Comparison of ENCODE assay signal across 9 mouse cellular contexts in genomic region chr14:118635493-118636183, GRCm38 (mm10).
DNase-seq lines count a peak whose midpoint lies in the region; ATAC-seq lines count a peak whose summit lies in the region.
"Had no signal": no experiment of that assay in that cellular context is flagged by ENCODE, and none has a peak within 500 bp of the region (broad histone marks: within the 10 kb centered on the region; RNA-seq: fewer than 3 reads in every experiment).

No protein-coding gene starts in this region.

- H3K27ac ChIP-seq in heart, embryonic 15.5 days: no peak overlapping the region
- H3K27ac ChIP-seq in kidney, embryonic 16.5 days (ENCODE audit: low read length): peak overlapping the region; percentile 45; the same call in 1 of the 2 replicates
- 0 out of 2 replicates have a peak overlapping the region, but pooled peaks have one; percentile 4 for H3K27ac ChIP-seq in lung, embryonic 15.5 days
- H3K27ac ChIP-seq: left cerebral cortex, adult 2 months had no signal

- 31% methylated on average over 15 of the region's 15 CpGs for WGBS in heart, embryonic 15.5 days
- 28% methylated on average over 15 of the region's 15 CpGs for WGBS in kidney, embryonic 16.5 days
- WGBS in lung, embryonic 15.5 days: 28% methylated on average over 15 of the region's 15 CpGs

- H3K36me3 ChIP-seq in heart, embryonic 15.5 days: no peaks in the 10 kb centered on the region
- H3K36me3 ChIP-seq in kidney, embryonic 16.5 days (ENCODE audit: insufficient read depth, low read length): no peaks in the 10 kb centered on the region
- H3K36me3 ChIP-seq in lung, embryonic 15.5 days: no peaks in the 10 kb centered on the region

- H3K9ac ChIP-seq in heart, embryonic 15.5 days: no peak overlapping the region
- no peak overlapping the region for H3K9ac ChIP-seq in kidney, embryonic 16.5 days (replicated peaks; ENCODE audit: low read length)
- H3K9ac ChIP-seq in lung, embryonic 15.5 days: no peak overlapping the region

- H3K4me3 ChIP-seq in heart, embryonic 15.5 days: no peak overlapping the region
- H3K4me3 ChIP-seq in kidney, embryonic 16.5 days (ENCODE audit: low read length): no peak overlapping the region
- no peak overlapping the region for H3K4me3 ChIP-seq in lung, embryonic 15.5 days
- H3K4me3 ChIP-seq: left cerebral cortex, adult 2 months had no signal

- peaks cover 10% of the 10 kb centered on the region for H3K4me1 ChIP-seq in heart, embryonic 15.5 days (replicated peaks)
- peaks cover 16% of the 10 kb centered on the region for H3K4me1 ChIP-seq in kidney, embryonic 16.5 days (ENCODE audit: insufficient read depth, low read length)
- peaks cover 12% of the 10 kb centered on the region for H3K4me1 ChIP-seq in lung, embryonic 15.5 days

- peak; percentile 80 for ATAC-seq in heart, embryonic 15.5 days (replicated peaks; ENCODE audit: insufficient number of reproducible peaks, insufficient read depth, low FRiP score, low read depth)
- ATAC-seq in kidney, embryonic 16.5 days (ENCODE audit: low FRiP score, low TSS enrichment): peak; percentile 86
- ATAC-seq in lung, embryonic 15.5 days (ENCODE audit: borderline replicate concordance, extremely low read depth, low FRiP score, low TSS enrichment): peak; percentile 76

- no peaks in the 10 kb centered on the region for H3K9me3 ChIP-seq in heart, embryonic 15.5 days (replicated peaks)
- no peaks in the 10 kb centered on the region for H3K9me3 ChIP-seq in kidney, embryonic 16.5 days (ENCODE audit: low read length)
- H3K9me3 ChIP-seq in lung, embryonic 15.5 days: no peaks in the 10 kb centered on the region

- H3K27me3 ChIP-seq in heart, embryonic 15.5 days: no peaks in the 10 kb centered on the region
- H3K27me3 ChIP-seq in kidney, embryonic 16.5 days (ENCODE audit: insufficient read depth, low read length): no peaks in the 10 kb centered on the region
- H3K27me3 ChIP-seq in lung, embryonic 15.5 days: no peaks in the 10 kb centered on the region; the same call in 1 of the 2 replicates

- peak overlapping the region; percentile 31 for H3K4me2 ChIP-seq in heart, embryonic 15.5 days
- peak overlapping the region; percentile 15; the same call in 1 of the 2 replicates for H3K4me2 ChIP-seq in kidney, embryonic 16.5 days (replicated peaks; ENCODE audit: low read depth, low read length)
- H3K4me2 ChIP-seq in lung, embryonic 15.5 days: peak overlapping the region; percentile 36

- DNase-seq in retina, postnatal 1 day: peak; percentile 47
- DNase-seq in retina, embryonic 14.5 days (ENCODE audit: low spot score): no peak
- DNase-seq in cerebellum, postnatal 36 days: peak; percentile 51 to 60
- peak; percentile 27 for DNase-seq in right cerebral cortex, postnatal 25 days
- DNase-seq in B cell, adult 2 months: no peak

Comparison
In these comparisons a context has a peak if more than half of its experiments do, and no peak if none do; other contexts are left out.
1. DNase-seq: peak in retina, postnatal 1 day (single experiment), cerebellum, postnatal 36 days (2 of 2) and right cerebral cortex, postnatal 25 days (single experiment); none in retina, embryonic 14.5 days (single experiment) and B cell, adult 2 months (0 of 2).
2. Peak in every context shown above with its lines, with median percentiles within 50 percentile points of each other: ATAC-seq and H3K4me2 ChIP-seq.